Mouse (Mus musculus) Muller cell, postnatal 12 days (primary cell): ENCODE data around the gene Gm12794.
"Not testable (repeated sequence)": the region's sequence is repeated elsewhere in the genome, so short reads cannot be mapped to it uniquely, and the experiment has no call there.

Experiments
- DNase-seq: peaks from one replicate; pipeline ENCODE4 v3.0.0-alpha.2; 2015; ENCODE audit errors: inconsistent ontology term

Gm12794 gene

GRCm38 (mm10) chr4:101940107-101940506 lies at the start of gene Gm12794:
TSS of gene Gm12794 (plus strand) at chr4:101940407.
- not testable (repeated sequence) for DNase-seq

GRCm38 (mm10) chr4:101893656-101894420 lies 46.4 kb upstream of the Gm12794 start, which contains the start of gene C130073F10Rik:
TSS of gene C130073F10Rik (minus strand) at chr4:101893789.
- no peak for DNase-seq

- DNase-seq = not testable (repeated sequence)
Measured at GRCm38 (mm10) chr4:101908821-101909220, 31.4 kb upstream of the Gm12794 start, which contains the start of gene Gm12800. TSS of gene Gm12800 (plus strand) at chr4:101909121.

GRCm38 (mm10) chr4:101980949-101981348 lies 40.7 kb downstream of the Gm12794 start, which contains the start of gene Gm12790:
TSS of gene Gm12790 (minus strand) at chr4:101981049.
- DNase-seq = not testable (repeated sequence)

GRCm38 (mm10) chr4:101985678-101986077 lies 45.5 kb downstream of the Gm12794 start:
- DNase-seq = no peak

- not testable (repeated sequence) for DNase-seq
Measured at GRCm38 (mm10) chr4:101986326-101986725, 46.1 kb downstream of the Gm12794 start, which contains the start of gene Gm12789. TSS of gene Gm12789 (plus strand) at chr4:101986626.
